Mouse (Mus musculus) sigmoid colon, adult 10 weeks (tissue): ENCODE measurements around the gene Acot13. TPM values are rescaled to one million over a fixed set of nuclear protein-coding genes. Genes with fewer than 3 reads are reported as not detected.

Experiments
- polyA plus RNA-seq: library from polyadenylated mRNA; stranded (reverse); fragments of 350-450 nt; fragmentation: Illumina TruSeq; extraction: RNeasy Lipid Tissue Mini Kit (QIAGEN cat#74804); gene quantifications from one replicate; pipeline ENCODE4 v1.2.3, GENCODE M21; 2014; ENCODE audit warnings: low read depth, low replicate concordance

Gene Acot13
- polyA plus RNA-seq = 67.6 TPM

DNA sequence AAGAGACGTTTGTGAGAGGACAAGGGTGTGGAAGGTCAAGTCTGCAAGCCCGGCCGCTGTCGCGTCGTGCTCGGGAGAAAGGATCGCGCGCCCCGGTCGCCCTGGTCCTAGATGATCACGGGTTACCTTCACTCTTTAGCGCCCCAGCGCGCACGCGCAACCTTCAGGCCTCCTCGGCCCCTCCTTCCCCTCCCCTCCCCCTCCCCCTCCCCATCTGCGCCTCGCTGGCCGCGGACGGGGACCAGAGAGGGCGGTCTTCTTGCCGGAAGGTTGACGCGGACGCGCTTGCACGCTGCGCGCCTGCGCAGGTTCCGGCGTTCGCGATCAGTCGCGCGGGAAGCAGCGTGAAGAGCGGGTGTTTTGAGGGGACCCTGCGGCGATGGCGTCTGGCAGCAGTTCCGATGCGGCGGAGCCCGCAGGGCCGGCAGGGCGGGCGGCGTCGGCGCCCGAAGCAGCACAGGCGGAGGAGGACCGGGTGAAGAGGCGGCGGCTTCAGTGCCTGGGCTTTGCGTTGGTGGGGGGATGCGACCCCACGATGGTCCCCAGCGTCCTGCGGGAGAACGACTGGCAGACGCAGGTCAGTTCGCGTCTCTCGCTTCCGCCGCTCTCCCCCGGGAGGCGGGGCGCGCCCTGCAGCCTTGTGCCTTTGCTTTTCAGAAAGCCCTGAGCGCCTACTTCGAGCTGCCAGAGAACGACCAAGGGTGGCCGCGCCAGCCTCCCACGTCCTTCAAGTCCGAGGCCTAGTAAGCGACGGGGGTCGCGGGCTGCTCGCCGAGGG is at the start of gene Acot13, which contains the start of gene Tdp2:
Gene Acot13, minus strand, starts transcription at position 188 of the 778 bp plus-strand sequence.
Gene Tdp2, plus strand, starts transcription at position 327 of the 778 bp plus-strand sequence.

DNA sequence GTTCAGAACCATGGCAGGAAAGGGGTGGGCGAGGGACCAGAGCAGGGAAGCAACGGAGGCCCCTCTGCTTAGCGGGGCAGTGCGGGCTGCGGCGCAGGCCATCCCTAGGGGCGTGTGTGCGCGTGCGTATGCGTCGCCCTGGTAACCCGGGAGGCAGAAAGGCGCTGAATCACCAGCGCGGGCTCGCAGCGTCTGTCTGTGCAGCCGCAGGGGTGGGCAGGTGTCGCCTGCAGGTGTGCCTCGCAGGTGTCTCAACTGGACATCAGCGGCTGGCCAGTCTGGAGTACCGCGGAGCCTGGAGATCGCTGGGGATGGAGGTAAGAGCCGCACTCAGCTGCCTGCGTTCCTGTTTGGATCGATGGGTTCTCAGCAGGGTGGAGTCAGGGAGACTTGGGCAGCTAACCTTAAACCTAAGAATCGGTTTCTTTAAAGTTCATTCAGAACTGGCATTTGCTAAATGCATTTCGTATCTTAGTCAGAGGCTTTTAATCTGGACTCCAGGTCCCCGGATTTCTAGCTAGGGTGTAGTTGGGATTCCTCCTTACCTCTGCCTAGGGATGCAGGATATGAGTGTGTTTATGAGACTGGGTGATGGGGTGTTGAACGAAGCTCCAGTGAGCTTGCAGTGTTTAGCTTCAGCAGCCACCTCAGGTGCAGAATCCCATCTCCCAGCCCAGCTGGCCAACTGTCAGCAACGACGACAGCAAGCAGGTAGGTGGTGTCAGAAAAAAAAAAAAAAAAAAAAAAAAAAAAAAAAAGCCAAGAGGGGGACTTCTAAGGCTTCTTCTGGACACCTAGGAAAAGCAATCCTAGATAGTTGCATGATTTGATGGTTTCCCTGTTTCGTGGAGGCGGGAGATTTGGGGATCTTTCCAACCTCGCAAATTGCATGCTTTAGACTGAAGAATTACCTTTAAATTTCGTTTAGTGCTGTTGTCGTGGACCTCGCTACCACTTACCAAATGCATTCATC is 13.9 kb upstream of the Acot13 start, which contains the start of gene D130043K22Rik:
Gene D130043K22Rik, plus strand, starts transcription at position 153 of the 973 bp plus-strand sequence.

GRCm38 (mm10) chr13:24801308-24801921 is 29.9 kb downstream of the Acot13 start, which contains the start of gene BC005537:
Gene BC005537 (plus strand): TSS chr13:24801657.

Other genes starting within 250 kb of the Acot13 start
- gene Ripor2, start 249.4 kb downstream of the Acot13 start, polyA plus RNA-seq = 3.7 TPM
- not detected for gene Armh2, start 90.3 kb downstream of the Acot13 start, polyA plus RNA-seq
- 46.7 TPM for gene Gmnn, start 69.6 kb downstream of the Acot13 start, polyA plus RNA-seq
- gene BC005537, start 29.9 kb downstream of the Acot13 start, polyA plus RNA-seq = 270 TPM
- gene Tdp2, start 139 bp upstream of the Acot13 start, polyA plus RNA-seq = 139 TPM
- 0.73 TPM for gene D130043K22Rik, start 13.6 kb upstream of the Acot13 start, polyA plus RNA-seq
- 12.4 TPM for gene Aldh5a1, start 106.1 kb upstream of the Acot13 start, polyA plus RNA-seq
- gene Gpld1, start 111.6 kb upstream of the Acot13 start, polyA plus RNA-seq = 4.0 TPM
- 73.9 TPM for gene Mrs2, start 188.8 kb upstream of the Acot13 start, polyA plus RNA-seq
- 0.19 TPM for gene Dcdc2a, start 224.5 kb upstream of the Acot13 start, polyA plus RNA-seq